Mouse (Mus musculus) liver, embryonic 11.5 days (tissue): Measurements from ENCODE around the gene Cmya5. TPM values are rescaled to one million over a fixed set of nuclear protein-coding genes. Genes with fewer than 3 reads are reported as not detected.
"Not testable (repeated sequence)": the region's sequence is repeated elsewhere in the genome, so short reads cannot be mapped to it uniquely, and the experiment has no call there.

Experiments
- ATAC-seq: fragments of 200-750 bp; cut with Nextera tagmentation; replicated peaks from 2 replicates; pipeline ENCODE4 v1.8.0; 2017; ENCODE audit warnings: moderate number of reproducible peaks, mild to moderate bottlenecking, moderate TSS enrichment, moderate library complexity; ENCODE audit not compliant: low FRiP score
- DNase-seq: peaks from one replicate; pipeline ENCODE4 v3.0.0-alpha.2; 2017; ENCODE audit warnings: low spot score
- H3K27ac ChIP-seq: fragments of 300-500 bp; sonication (generic); 2 replicates; pipeline ENCODE4 v1.5.1; 2014; ENCODE audit warnings: mild to moderate bottlenecking, low read depth, low read length, control low read depth
- H3K27me3 ChIP-seq: fragments of 300-500 bp; sonication (generic); replicated peaks from 2 replicates; pipeline ENCODE4 v1.6.1; 2014; ENCODE audit warnings: low read length, mixed read lengths; ENCODE audit not compliant: control insufficient read depth, insufficient read depth
- H3K36me3 ChIP-seq: fragments of 300-500 bp; sonication (generic); 2 replicates; pipeline ENCODE4 v1.6.1; 2014; ENCODE audit warnings: mild to moderate bottlenecking, low read length, moderate library complexity, mixed read lengths; ENCODE audit not compliant: control insufficient read depth, insufficient read depth
- H3K4me1 ChIP-seq: fragments of 300-500 bp; sonication (generic); replicated peaks from 2 replicates; pipeline ENCODE4 v1.6.1; 2014; ENCODE audit warnings: low read length, mixed read lengths; ENCODE audit not compliant: control insufficient read depth, insufficient read depth
- H3K4me2 ChIP-seq: fragments of 300-500 bp; sonication (generic); 2 replicates; pipeline ENCODE4 v1.6.1; 2014; ENCODE audit warnings: mild to moderate bottlenecking, control low read depth, moderate library complexity
- H3K4me3 ChIP-seq: fragments of 300-500 bp; sonication (generic); 2 replicates; pipeline ENCODE4 v1.5.1; 2014; ENCODE audit warnings: low read depth, low read length, control low read depth
- H3K9ac ChIP-seq: fragments of 300-500 bp; sonication (generic); 2 replicates; pipeline ENCODE4 v1.6.1; 2014; ENCODE audit warnings: low read depth, low read length, control low read depth
- H3K9me3 ChIP-seq: fragments of 300-500 bp; sonication (generic); 2 replicates; pipeline ENCODE4 v1.6.1; 2016; ENCODE audit warnings: low read length, inconsistent platforms, mixed read lengths; ENCODE audit not compliant: control insufficient read depth
- WGBS: fragments of 180-500 bp; shearing (Covaris S2); extraction: QIAGEN DNeasy Blood & Tissue Kit; methylation state at CpG from one replicate; pipeline ENCODE4 v1.1.7; 2014; 5-methylcytosine and 5-hydroxymethylcytosine counted together
- polyA plus RNA-seq: library from polyadenylated mRNA; unstranded; fragments of >200 nt; fragmentation: Nextera tagmentation; extraction: Ambion mirVana; gene quantifications from 2 replicates; pipeline ENCODE4 v1.2.1, GENCODE M21; 2014

The Cmya5 gene
- polyA plus RNA-seq, 1 experiment from 2014 or later, result 0.12 TPM

DNA sequence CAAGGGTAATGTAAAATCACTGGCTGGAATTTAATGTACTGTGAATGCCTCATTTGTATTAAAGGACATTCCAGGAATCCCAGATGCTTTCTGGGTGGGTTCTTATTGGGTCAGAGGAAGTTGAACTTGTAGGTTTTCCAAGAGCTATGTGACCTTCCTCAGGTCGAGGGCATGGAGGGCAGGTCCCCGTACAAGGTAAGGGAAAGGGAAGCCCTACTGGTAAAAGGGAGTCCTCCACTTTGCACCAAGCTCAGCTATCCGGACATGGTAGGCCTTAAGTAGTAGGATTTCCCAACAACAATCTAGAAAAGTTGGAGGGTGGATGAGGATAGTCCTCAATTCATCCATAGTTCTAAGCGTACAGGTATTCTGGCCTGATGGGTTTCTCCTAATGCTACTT is 58.8 kb downstream of the Cmya5 start:
- H3K27ac ChIP-seq, result no peak overlapping the region
- ATAC-seq (no peak), DNase-seq (no peak)
- H3K27me3 ChIP-seq, result no peaks in the 10 kb centered on the region
- 76% methylated on average over 4 of the region's 4 CpGs for WGBS
- H3K4me3 ChIP-seq, result no peak overlapping the region
- no peaks in the 10 kb centered on the region for H3K4me1 ChIP-seq
- no peak overlapping the region for H3K4me2 ChIP-seq
- no peak overlapping the region for H3K9ac ChIP-seq
- H3K36me3 ChIP-seq, result no peaks in the 10 kb centered on the region
- no peaks in the 10 kb centered on the region for H3K9me3 ChIP-seq

DNA sequence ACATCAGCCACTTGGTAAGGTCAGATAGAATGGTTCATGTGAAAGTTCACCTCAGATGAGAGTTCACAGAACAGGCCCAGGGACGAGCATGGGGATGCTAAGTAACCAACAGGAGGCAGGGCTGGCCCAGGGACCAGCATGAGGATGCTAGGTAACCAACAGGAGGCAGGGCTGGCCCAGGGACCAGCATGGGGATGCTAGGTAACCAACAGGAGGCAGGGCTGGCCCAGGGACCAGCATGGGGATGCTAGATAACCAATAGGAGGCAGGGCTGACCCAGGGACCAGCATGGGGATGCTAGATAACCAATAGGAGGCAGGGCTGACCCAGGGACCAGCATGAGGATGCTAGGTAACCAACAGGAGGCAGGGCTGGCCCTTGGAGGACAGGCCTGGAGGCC is 62.2 kb downstream of the Cmya5 start:
- not testable (repeated sequence) for H3K27me3 ChIP-seq, H3K36me3 ChIP-seq, H3K4me2 ChIP-seq, H3K9me3 ChIP-seq, H3K27ac ChIP-seq, H3K9ac ChIP-seq, DNase-seq, H3K4me3 ChIP-seq, H3K4me1 ChIP-seq, ATAC-seq
- 58% methylated on average over 1 of the region's 1 CpGs for WGBS

DNA sequence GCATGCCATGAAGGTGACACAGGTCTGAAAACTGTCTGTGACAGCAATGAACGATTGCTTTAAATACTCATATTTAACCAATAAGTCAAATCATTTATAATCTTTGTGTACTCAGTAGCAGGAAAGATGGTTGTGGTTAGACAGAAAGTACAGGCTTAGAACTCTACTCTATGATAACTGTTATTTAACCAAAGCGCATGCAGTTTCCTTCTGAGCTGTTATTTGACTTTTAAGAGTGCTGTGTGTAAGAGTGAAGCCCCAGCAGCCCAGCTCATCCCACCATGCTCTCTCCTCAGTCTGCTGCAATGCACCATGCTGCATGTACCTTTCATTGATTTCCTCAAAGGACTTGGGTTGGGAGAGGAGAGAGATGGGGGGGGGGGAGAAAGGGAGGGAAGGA is 63.7 kb downstream of the Cmya5 start:
- Histone ChIP-seq H3K27me3 (no peaks in the 10 kb centered on the region), H3K4me3 (no peak overlapping the region), H3K36me3 (no peaks in the 10 kb centered on the region), H3K4me1 (no peaks in the 10 kb centered on the region), H3K9me3 (no peaks in the 10 kb centered on the region), H3K27ac (no peak overlapping the region), H3K9ac (no peak overlapping the region), H3K4me2 (no peak overlapping the region)
- ATAC-seq, result no peak
- WGBS, result 80% methylated on average over 2 of the region's 2 CpGs
- DNase-seq, result no peak

GRCm38 (mm10) chr13:93074147-93074641 is 70.3 kb downstream of the Cmya5 start:
- Histone ChIP-seq H3K4me2 (no peak overlapping the region), H3K4me1 (no peaks in the 10 kb centered on the region), H3K27ac (no peak overlapping the region), H3K9ac (no peak overlapping the region), H3K36me3 (no peaks in the 10 kb centered on the region), H3K27me3 (no peaks in the 10 kb centered on the region), H3K4me3 (no peak overlapping the region), H3K9me3 (no peaks in the 10 kb centered on the region)
- DNase-seq (no peak), ATAC-seq (no peak)
- WGBS, result 67% methylated on average over 17 of the region's 17 CpGs

DNA sequence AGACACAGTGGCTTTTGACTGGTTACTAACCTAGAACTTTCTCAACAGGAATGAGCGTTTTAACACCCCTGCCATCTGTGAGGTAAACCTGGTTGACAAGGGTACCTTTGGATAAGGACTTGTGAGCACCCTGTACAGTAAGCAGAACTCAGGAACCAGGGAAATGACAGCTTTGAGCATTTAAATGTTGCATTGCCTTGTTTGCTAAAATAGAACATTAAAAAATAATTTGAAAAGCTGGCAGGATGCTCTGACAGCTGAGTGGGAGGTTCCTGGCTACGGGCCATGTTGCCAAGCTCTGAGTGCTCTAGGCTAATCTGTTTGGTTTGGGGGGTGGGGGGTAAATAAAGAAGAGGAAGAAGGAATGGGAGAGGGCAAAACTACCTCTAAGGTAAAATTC is 70.9 kb downstream of the Cmya5 start:
- H3K36me3 ChIP-seq, result no peaks in the 10 kb centered on the region
- H3K9me3 ChIP-seq, result no peaks in the 10 kb centered on the region
- 59% methylated on average over 2 of the region's 2 CpGs for WGBS
- H3K27me3 ChIP-seq, result no peaks in the 10 kb centered on the region
- ATAC-seq (no peak), DNase-seq (no peak)
- H3K27ac ChIP-seq, result no peak overlapping the region
- no peak overlapping the region for H3K9ac ChIP-seq
- no peaks in the 10 kb centered on the region for H3K4me1 ChIP-seq
- H3K4me3 ChIP-seq, result no peak overlapping the region
- H3K4me2 ChIP-seq, result no peak overlapping the region

- DNase-seq, result no peak
- Histone ChIP-seq H3K9ac (no peak overlapping the region), H3K9me3 (no peaks in the 10 kb centered on the region), H3K27me3 (no peaks in the 10 kb centered on the region), H3K27ac (no peak overlapping the region), H3K4me2 (no peak overlapping the region), H3K36me3 (no peaks in the 10 kb centered on the region), H3K4me1 (no peaks in the 10 kb centered on the region), H3K4me3 (no peak overlapping the region)
- no peak for ATAC-seq
- 35% methylated on average over 15 of the region's 15 CpGs for WGBS
These were observed 71.6 kb downstream of the Cmya5 start for GRCm38 (mm10) chr13:93072871-93073411.

- no peak overlapping the region for H3K9ac ChIP-seq
- H3K36me3 ChIP-seq, result no peaks in the 10 kb centered on the region
- H3K4me1 ChIP-seq, result no peaks in the 10 kb centered on the region
- H3K27me3 ChIP-seq, result no peaks in the 10 kb centered on the region
- H3K4me2 ChIP-seq, result no peak overlapping the region
- 55% methylated on average over 8 of the region's 8 CpGs for WGBS
- ATAC-seq (no peak), DNase-seq (no peak)
- no peaks in the 10 kb centered on the region for H3K9me3 ChIP-seq
- H3K4me3 ChIP-seq, result no peak overlapping the region
- no peak overlapping the region for H3K27ac ChIP-seq
These were observed 74.1 kb downstream of the Cmya5 start for GRCm38 (mm10) chr13:93070406-93070805.

- no peak overlapping the region for H3K27ac ChIP-seq
- no peaks in the 10 kb centered on the region for H3K27me3 ChIP-seq
- H3K4me1 ChIP-seq, result no peaks in the 10 kb centered on the region
- ATAC-seq, result no peak
- no peaks in the 10 kb centered on the region for H3K36me3 ChIP-seq
- no peak overlapping the region for H3K4me2 ChIP-seq
- 63% methylated on average over 4 of the region's 4 CpGs for WGBS
- DNase-seq, result no peak
- no peaks in the 10 kb centered on the region for H3K9me3 ChIP-seq
- H3K9ac ChIP-seq, result no peak overlapping the region
- no peak overlapping the region for H3K4me3 ChIP-seq
These were observed 75.0 kb downstream of the Cmya5 start for GRCm38 (mm10) chr13:93069481-93069880.

DNA sequence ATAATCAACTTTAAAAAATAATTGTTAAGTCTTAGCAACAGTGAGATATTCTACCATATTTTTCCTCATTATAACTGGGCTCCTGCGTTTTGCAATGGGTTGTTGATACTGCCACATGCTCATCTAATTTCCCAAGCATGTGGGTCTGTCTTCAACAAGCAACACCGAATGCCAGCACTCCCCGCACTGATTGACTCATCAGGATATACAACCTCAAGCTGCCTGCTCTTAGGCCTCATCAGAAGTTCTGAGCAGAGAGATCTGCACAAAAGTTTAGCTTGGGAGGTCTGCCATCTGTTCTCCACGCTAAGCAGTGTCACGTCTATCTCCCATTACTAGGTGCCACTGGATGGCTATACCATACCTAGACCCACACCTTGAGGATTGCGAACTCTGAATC is 76.2 kb downstream of the Cmya5 start:
- Histone ChIP-seq H3K4me2 (no peak overlapping the region), H3K9ac (no peak overlapping the region), H3K4me3 (no peak overlapping the region), H3K27ac (no peak overlapping the region), H3K9me3 (no peaks in the 10 kb centered on the region), H3K27me3 (no peaks in the 10 kb centered on the region), H3K4me1 (no peaks in the 10 kb centered on the region), H3K36me3 (no peaks in the 10 kb centered on the region)
- WGBS, result 87% methylated on average over 6 of the region's 6 CpGs
- ATAC-seq (no peak), DNase-seq (no peak)
